Comparison of ENCODE assay signal across 9 mouse cellular contexts in genomic region chr8:84068316-84069035, GRCm38 (mm10). TPM values are rescaled to one million over a fixed set of nuclear protein-coding genes. Genes with fewer than 3 reads are reported as not detected.
A peak's percentile ranks its signal among the peaks of the same experiment; 100 is the strongest.
DNase-seq lines count a peak whose midpoint lies in the region; ATAC-seq lines count a peak whose summit lies in the region.
"Had no signal": no experiment of that assay in that cellular context is flagged by ENCODE, and none has a peak within 500 bp of the region (broad histone marks: within the 10 kb centered on the region; RNA-seq: fewer than 3 reads in every experiment).

No protein-coding gene starts in this region.

- H3K4me3 ChIP-seq in kidney, embryonic 16.5 days (ENCODE audit: low read length), result no peak overlapping the region
- 0 out of 2 replicates have a peak overlapping the region, but pooled peaks have one; percentile 78 for H3K4me3 ChIP-seq in hindbrain, embryonic 15.5 days
- H3K4me3 ChIP-seq in midbrain, embryonic 14.5 days (replicated peaks; ENCODE audit: low read depth, low read length), result no peak overlapping the region

- H3K9me3 ChIP-seq in kidney, embryonic 16.5 days (ENCODE audit: low read length), result no peaks in the 10 kb centered on the region
- no peaks in the 10 kb centered on the region for H3K9me3 ChIP-seq in hindbrain, embryonic 15.5 days
- no peaks in the 10 kb centered on the region for H3K9me3 ChIP-seq in midbrain, embryonic 14.5 days (ENCODE audit: control insufficient read depth, low read length)

- no peak overlapping the region for H3K9ac ChIP-seq in kidney, embryonic 16.5 days (replicated peaks; ENCODE audit: low read length)
- no peak overlapping the region for H3K9ac ChIP-seq in hindbrain, embryonic 15.5 days
- no peak overlapping the region for H3K9ac ChIP-seq in midbrain, embryonic 14.5 days (replicated peaks; ENCODE audit: low read length)

- H3K27me3 ChIP-seq in kidney, embryonic 16.5 days (ENCODE audit: insufficient read depth, low read length), result no peaks in the 10 kb centered on the region
- H3K27me3 ChIP-seq in hindbrain, embryonic 15.5 days, result no peaks in the 10 kb centered on the region
- H3K27me3 ChIP-seq in midbrain, embryonic 14.5 days (ENCODE audit: control insufficient read depth, insufficient read depth, low read length), result no peaks in the 10 kb centered on the region

- H3K36me3 ChIP-seq in kidney, embryonic 16.5 days (ENCODE audit: insufficient read depth, low read length), result no peaks in the 10 kb centered on the region
- no peaks in the 10 kb centered on the region for H3K36me3 ChIP-seq in hindbrain, embryonic 15.5 days
- H3K36me3 ChIP-seq in midbrain, embryonic 14.5 days (ENCODE audit: control insufficient read depth, insufficient read depth, low read length), result no peaks in the 10 kb centered on the region

- peak overlapping the region; percentile 62 for H3K4me2 ChIP-seq in kidney, embryonic 16.5 days (replicated peaks; ENCODE audit: low read depth, low read length)
- peak overlapping the region; percentile 56 for H3K4me2 ChIP-seq in hindbrain, embryonic 15.5 days
- peak overlapping the region; percentile 56 for H3K4me2 ChIP-seq in midbrain, embryonic 14.5 days (ENCODE audit: low read length)

- H3K27ac ChIP-seq in kidney, embryonic 16.5 days (ENCODE audit: low read length), result 0 out of 2 replicates have a peak overlapping the region, but pooled peaks have one; percentile 17
- no peak overlapping the region for H3K27ac ChIP-seq in hindbrain, embryonic 15.5 days (replicated peaks)
- H3K27ac ChIP-seq in midbrain, embryonic 14.5 days (replicated peaks; ENCODE audit: low read depth, low read length), result no peak overlapping the region

- no peak for ATAC-seq in kidney, embryonic 16.5 days (ENCODE audit: low FRiP score, low TSS enrichment)
- ATAC-seq in hindbrain, embryonic 15.5 days (ENCODE audit: low FRiP score, low read depth), result no peak
- no peak for ATAC-seq in midbrain, embryonic 14.5 days (ENCODE audit: low FRiP score, low TSS enrichment)

- WGBS in kidney, embryonic 16.5 days, result 43% methylated on average over 12 of the region's 12 CpGs
- WGBS in hindbrain, embryonic 15.5 days, result 78% methylated on average over 12 of the region's 12 CpGs
- 82% methylated on average over 12 of the region's 12 CpGs for WGBS in midbrain, embryonic 14.5 days

- peaks cover 53% of the 10 kb centered on the region for H3K4me1 ChIP-seq in kidney, embryonic 16.5 days (ENCODE audit: insufficient read depth, low read length)
- peaks cover 62% of the 10 kb centered on the region for H3K4me1 ChIP-seq in hindbrain, embryonic 15.5 days (replicated peaks)
- H3K4me1 ChIP-seq in midbrain, embryonic 14.5 days (ENCODE audit: control insufficient read depth, insufficient read depth, low read length), result peaks cover 27% of the 10 kb centered on the region

- DNase-seq in adrenal gland, adult 8-10 months, result peak; percentile 68
- no peak for DNase-seq in adrenal gland, postnatal 4 days (ENCODE audit: low spot score in 2 of 2)
- DNase-seq in kidney, adult 9 months, result no peak
- no peak for DNase-seq in midbrain, embryonic 14.5 days
- DNase-seq in urinary bladder, postnatal 10 days (ENCODE audit: low spot score), result no peak
- no peak for DNase-seq in urinary bladder, postnatal 25 days (ENCODE audit: low spot score)
- DNase-seq: B cell, adult 2 months had no signal

RNA-seq across cellular contexts. Expression of gene Rfx1, which starts 1.8 kb away (rescaled TPM):
- 10 to 100 TPM; 16.8 to 25.2 (median 20.5) TPM for total RNA-seq in adrenal gland, adult 8-10 months (2022)
- 10 to 100 TPM; 17.0 to 18.6 TPM for total RNA-seq in adrenal gland, postnatal 4 days (2021)
- 10.5 and 11.2 TPM in 2 replicates for polyA plus RNA-seq in kidney, embryonic 16.5 days (2015; fragmentation: Nextera tagmentation; extraction: Ambion mirVana)
- 9.4 and 11.2 TPM in 2 replicates for polyA plus RNA-seq in hindbrain, embryonic 15.5 days (2015; fragmentation: Nextera tagmentation; extraction: Ambion mirVana)
- polyA plus RNA-seq in midbrain, embryonic 14.5 days (2014; fragmentation: Nextera tagmentation; extraction: Ambion mirVana), result 11.2 and 12.2 TPM in 2 replicates

RNA-seq across cellular contexts. Expression of gene Gm10643, which starts 3.5 kb away (rescaled TPM):
- total RNA-seq in adrenal gland, adult 8-10 months (2022), result 1 to 10 TPM; 2.9 to 5.9 (median 4.2) TPM
- 1 to 10 TPM; 4.0 to 4.2 TPM for total RNA-seq in adrenal gland, postnatal 4 days (2021)
- 1.2 TPM in 2 replicates for polyA plus RNA-seq in kidney, embryonic 16.5 days (2015; fragmentation: Nextera tagmentation; extraction: Ambion mirVana)
- polyA plus RNA-seq in hindbrain, embryonic 15.5 days (2015; fragmentation: Nextera tagmentation; extraction: Ambion mirVana), result 0.92 and 1.4 TPM in 2 replicates
- 1.5 and 2.4 TPM in 2 replicates for polyA plus RNA-seq in midbrain, embryonic 14.5 days (2014; fragmentation: Nextera tagmentation; extraction: Ambion mirVana)

RNA-seq across cellular contexts. Expression of gene Rln3, which starts 23.7 kb away (rescaled TPM):
- not detected for total RNA-seq in adrenal gland, adult 8-10 months (2022)
- not detected for total RNA-seq in adrenal gland, postnatal 4 days (2021)
- not detected in 2 replicates for polyA plus RNA-seq in kidney, embryonic 16.5 days (2015; fragmentation: Nextera tagmentation; extraction: Ambion mirVana)
- 0.51 and 1.2 TPM in 2 replicates for polyA plus RNA-seq in hindbrain, embryonic 15.5 days (2015; fragmentation: Nextera tagmentation; extraction: Ambion mirVana)
- polyA plus RNA-seq in midbrain, embryonic 14.5 days (2014; fragmentation: Nextera tagmentation; extraction: Ambion mirVana), result 1.2 TPM in 1 of 2 replicates, not detected in the other

RNA-seq across cellular contexts. Expression of gene Il27ra, which starts 26.1 kb away (rescaled TPM):
- 1 to 10 TPM; 1.9 to 3.1 (median 2.8) TPM for total RNA-seq in adrenal gland, adult 8-10 months (2022)
- total RNA-seq in adrenal gland, postnatal 4 days (2021), result 1 to 10 TPM; 2.6 to 3.8 TPM
- 2.9 TPM in 2 replicates for polyA plus RNA-seq in kidney, embryonic 16.5 days (2015; fragmentation: Nextera tagmentation; extraction: Ambion mirVana)
- polyA plus RNA-seq in hindbrain, embryonic 15.5 days (2015; fragmentation: Nextera tagmentation; extraction: Ambion mirVana), result 0.69 and 0.97 TPM in 2 replicates
- 0.16 and 0.33 TPM in 2 replicates for polyA plus RNA-seq in midbrain, embryonic 14.5 days (2014; fragmentation: Nextera tagmentation; extraction: Ambion mirVana)

RNA-seq across cellular contexts. Expression of gene Dcaf15, which starts 36.1 kb away (rescaled TPM):
- total RNA-seq in adrenal gland, adult 8-10 months (2022), result 10 to 100 TPM; 18.3 to 27.1 (median 23.8) TPM
- total RNA-seq in adrenal gland, postnatal 4 days (2021), result 10 to 100 TPM; 29.3 to 32.0 TPM
- 11.0 and 11.3 TPM in 2 replicates for polyA plus RNA-seq in kidney, embryonic 16.5 days (2015; fragmentation: Nextera tagmentation; extraction: Ambion mirVana)
- 19.0 and 22.6 TPM in 2 replicates for polyA plus RNA-seq in hindbrain, embryonic 15.5 days (2015; fragmentation: Nextera tagmentation; extraction: Ambion mirVana)
- 19.9 and 26.0 TPM in 2 replicates for polyA plus RNA-seq in midbrain, embryonic 14.5 days (2014; fragmentation: Nextera tagmentation; extraction: Ambion mirVana)
